Mouse (Mus musculus): Measurements from ENCODE around the gene Prkag2. TPM values are rescaled to one million over a fixed set of nuclear protein-coding genes. Genes with fewer than 3 reads are reported as not detected.

Gene Prkag2
- polyA plus RNA-seq, 2 experiments: 3.1 to 4.0 TPM

DNA sequence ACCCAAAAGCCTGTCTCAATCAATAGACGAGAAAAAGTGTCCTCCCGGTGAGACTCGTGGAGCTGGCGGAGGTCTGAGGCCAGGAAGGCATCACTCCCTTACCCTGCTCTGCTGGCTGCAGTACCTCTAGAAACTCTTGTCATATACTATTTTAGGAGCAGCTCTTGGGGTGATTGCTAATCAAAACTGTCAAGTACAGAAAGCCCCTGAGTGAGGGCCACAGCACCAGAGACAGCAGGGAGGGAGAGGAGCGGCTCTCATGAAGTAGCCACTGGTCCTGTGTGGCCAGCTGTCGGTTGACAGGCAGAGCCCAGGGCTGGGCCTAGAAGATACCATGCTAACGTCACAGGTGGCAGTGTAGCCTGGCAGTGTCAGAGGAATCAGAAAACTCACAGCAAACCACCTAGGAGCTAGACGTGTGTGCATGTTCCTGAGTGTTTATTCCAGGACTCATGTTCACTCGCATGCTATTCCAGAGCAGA lies 239.0 kb downstream of the Prkag2 start:
- TF ChIP-seq EP300 (IDR thresholded peaks at IDR 0.05; ENCODE audit: low read depth): no peak
- TF ChIP-seq CTCF (IDR thresholded peaks at IDR 0.05; ENCODE audit: low read depth): no peak
- no peak overlapping the region for H3K4me3 ChIP-seq (ENCODE audit: insufficient read depth in 1 of 2, low read depth in 2 of 2, low read length in 2 of 2)
- no peak overlapping the region for H3K9ac ChIP-seq (replicated peaks)
- ATAC-seq (ENCODE audit: insufficient read depth) (no peak), DNase-seq (ENCODE audit: low read depth in 3 of 3, low spot score in 3 of 3) (no peak)
- no peak overlapping the region for H3K4me2 ChIP-seq (ENCODE audit: low read depth)
- H3K36me3 ChIP-seq (replicated peaks; ENCODE audit: control insufficient read depth, insufficient read depth, low read depth): no peaks in the 10 kb centered on the region
- WGBS (ENCODE audit: insufficient replicate concordance): 73% methylated on average over 9 of the region's 9 CpGs
- H3K27me3 ChIP-seq (ENCODE audit: control insufficient read depth, insufficient read depth, low read length): no peaks in the 10 kb centered on the region
- H3K9me3 ChIP-seq (ENCODE audit: control insufficient read depth, low read length): no peaks in the 10 kb centered on the region; the same call in 1 of the 2 replicates
- peaks cover 24 to 30% of the 10 kb centered on the region in 2 experiments for H3K4me1 ChIP-seq (replicated peaks; ENCODE audit: control insufficient read depth in 2 of 2, insufficient read depth in 2 of 2, low read length in 1 of 2)
- H3K27ac ChIP-seq: no peak overlapping the region

DNA sequence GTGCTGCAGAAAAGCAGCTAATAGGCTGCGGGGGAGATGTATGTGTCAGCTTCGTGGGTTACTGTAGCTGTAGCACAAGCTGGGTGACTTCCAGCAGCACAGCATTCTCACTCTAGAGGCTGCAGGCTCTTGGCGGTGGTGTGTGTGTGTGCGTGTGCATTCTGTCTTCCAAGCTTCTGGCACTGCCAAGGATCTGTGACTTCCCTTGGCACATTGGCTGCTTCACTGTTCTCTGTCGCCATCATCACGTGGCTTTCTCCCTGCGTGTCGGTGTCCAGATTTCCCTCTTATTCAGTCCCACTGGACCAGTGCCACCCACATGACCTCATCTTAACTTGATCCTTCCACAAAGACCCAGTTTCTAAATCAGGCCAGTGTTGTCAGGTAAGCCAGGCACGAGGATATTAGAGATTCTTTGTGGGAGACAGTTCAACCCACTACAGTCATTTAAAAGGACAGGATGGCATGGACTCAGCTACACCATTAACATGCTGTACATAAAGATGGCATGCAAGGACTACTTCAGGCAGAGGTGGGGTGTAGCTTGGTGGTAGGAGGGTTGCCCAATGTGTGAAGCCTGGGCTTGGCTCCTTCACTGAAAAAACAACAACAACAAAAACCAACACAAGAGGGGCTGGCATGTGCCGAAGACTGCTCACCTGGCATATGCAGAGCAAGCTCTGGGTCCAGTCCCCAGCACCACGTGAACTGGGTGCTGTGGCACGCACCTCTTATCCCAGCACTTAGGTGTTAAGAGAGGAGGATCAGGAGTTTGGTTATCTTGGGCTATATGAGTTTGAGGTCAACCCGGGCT lies 239.6 kb downstream of the Prkag2 start:
- Histone ChIP-seq H3K27me3 (ENCODE audit: control insufficient read depth, insufficient read depth, low read length) (no peaks in the 10 kb centered on the region), H3K4me3 (ENCODE audit: insufficient read depth in 1 of 2, low read depth in 2 of 2, low read length in 2 of 2) (no peak overlapping the region), H3K27ac (no peak overlapping the region; the same call in 1 of the 2 replicates), H3K36me3 (replicated peaks; ENCODE audit: control insufficient read depth, insufficient read depth, low read depth) (no peaks in the 10 kb centered on the region), H3K9me3 (ENCODE audit: control insufficient read depth, low read length) (no peaks in the 10 kb centered on the region; the same call in 1 of the 2 replicates), H3K4me1 (replicated peaks; ENCODE audit: control insufficient read depth in 2 of 2, insufficient read depth in 2 of 2, low read length in 1 of 2) (peaks cover 26 to 34% of the 10 kb centered on the region in 2 experiments), H3K9ac (replicated peaks) (no peak overlapping the region), H3K4me2 (ENCODE audit: low read depth) (no peak overlapping the region)
- DNase-seq (ENCODE audit: low read depth in 3 of 3, low spot score in 3 of 3) (no peak), ATAC-seq (ENCODE audit: insufficient read depth) (no peak)
- no peak for TF ChIP-seq CTCF (IDR thresholded peaks at IDR 0.05; ENCODE audit: low read depth)
- TF ChIP-seq EP300 (IDR thresholded peaks at IDR 0.05; ENCODE audit: low read depth): no peak
- WGBS (ENCODE audit: insufficient replicate concordance): 73% methylated on average over 13 of the region's 13 CpGs

DNA sequence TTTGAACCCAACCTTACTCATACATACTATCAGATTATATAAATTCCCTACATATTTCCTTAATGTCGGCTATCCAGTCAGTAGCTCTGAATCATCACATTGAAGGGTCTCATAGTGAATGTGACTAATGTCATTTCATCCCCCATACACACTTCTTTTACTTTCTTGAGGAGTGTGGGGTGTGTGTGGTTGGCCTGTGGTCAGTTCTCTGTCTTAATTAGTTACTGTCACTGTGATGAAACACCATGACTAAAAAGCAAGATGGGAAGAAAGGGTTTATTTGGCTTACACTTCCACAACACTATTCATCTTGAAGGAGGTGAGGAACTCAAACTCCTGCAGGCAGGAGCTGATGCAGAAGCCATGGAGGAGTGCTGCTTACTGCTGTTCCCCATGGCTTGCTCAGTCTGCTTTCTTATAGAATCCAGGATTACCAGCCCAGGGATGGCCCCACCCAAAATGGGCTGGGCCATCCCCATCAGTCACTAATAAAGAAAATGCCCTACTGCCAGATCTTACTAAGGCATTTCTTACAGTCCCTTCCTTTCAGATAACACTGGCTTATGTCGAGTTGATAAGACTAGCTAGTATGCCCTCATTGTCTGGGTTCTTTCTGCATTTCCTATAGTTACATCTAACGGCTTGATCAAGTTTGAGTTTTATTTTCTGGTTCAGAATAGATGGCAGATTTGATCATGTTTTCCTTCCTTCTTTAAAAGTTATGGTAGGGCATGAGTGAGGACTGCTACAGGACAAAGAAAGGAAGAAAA lies 240.5 kb downstream of the Prkag2 start:
- no peaks in the 10 kb centered on the region; the same call in 1 of the 2 replicates for H3K9me3 ChIP-seq (ENCODE audit: control insufficient read depth, low read length)
- H3K4me1 ChIP-seq (replicated peaks; ENCODE audit: control insufficient read depth in 2 of 2, insufficient read depth in 2 of 2, low read length in 1 of 2): peaks cover 32 to 40% of the 10 kb centered on the region in 2 experiments
- no peaks in the 10 kb centered on the region for H3K36me3 ChIP-seq (replicated peaks; ENCODE audit: control insufficient read depth, insufficient read depth, low read depth)
- H3K27me3 ChIP-seq (ENCODE audit: control insufficient read depth, insufficient read depth, low read length): no peaks in the 10 kb centered on the region
- ATAC-seq (ENCODE audit: insufficient read depth): 0 out of 2 replicates have a peak, but pooled peaks have one; percentile 18
- H3K4me3 ChIP-seq (ENCODE audit: insufficient read depth in 1 of 2, low read depth in 2 of 2, low read length in 2 of 2): no peak overlapping the region
- no peak overlapping the region for H3K9ac ChIP-seq (replicated peaks)
- DNase-seq (ENCODE audit: low read depth in 3 of 3, low spot score in 3 of 3): peak in 1 of 3 experiments; percentile 35
- 0 out of 2 replicates have a peak, but pooled peaks have one; percentile 25 for TF ChIP-seq EP300 (IDR thresholded peaks at IDR 0.05; ENCODE audit: low read depth)
- TF ChIP-seq CTCF (IDR thresholded peaks at IDR 0.05; ENCODE audit: low read depth): no peak
- H3K27ac ChIP-seq: no peak overlapping the region; the same call in 1 of the 2 replicates
- WGBS (ENCODE audit: insufficient replicate concordance): 34% methylated on average over 3 of the region's 3 CpGs
- H3K4me2 ChIP-seq (ENCODE audit: low read depth): peak overlapping the region; percentile 26

DNA sequence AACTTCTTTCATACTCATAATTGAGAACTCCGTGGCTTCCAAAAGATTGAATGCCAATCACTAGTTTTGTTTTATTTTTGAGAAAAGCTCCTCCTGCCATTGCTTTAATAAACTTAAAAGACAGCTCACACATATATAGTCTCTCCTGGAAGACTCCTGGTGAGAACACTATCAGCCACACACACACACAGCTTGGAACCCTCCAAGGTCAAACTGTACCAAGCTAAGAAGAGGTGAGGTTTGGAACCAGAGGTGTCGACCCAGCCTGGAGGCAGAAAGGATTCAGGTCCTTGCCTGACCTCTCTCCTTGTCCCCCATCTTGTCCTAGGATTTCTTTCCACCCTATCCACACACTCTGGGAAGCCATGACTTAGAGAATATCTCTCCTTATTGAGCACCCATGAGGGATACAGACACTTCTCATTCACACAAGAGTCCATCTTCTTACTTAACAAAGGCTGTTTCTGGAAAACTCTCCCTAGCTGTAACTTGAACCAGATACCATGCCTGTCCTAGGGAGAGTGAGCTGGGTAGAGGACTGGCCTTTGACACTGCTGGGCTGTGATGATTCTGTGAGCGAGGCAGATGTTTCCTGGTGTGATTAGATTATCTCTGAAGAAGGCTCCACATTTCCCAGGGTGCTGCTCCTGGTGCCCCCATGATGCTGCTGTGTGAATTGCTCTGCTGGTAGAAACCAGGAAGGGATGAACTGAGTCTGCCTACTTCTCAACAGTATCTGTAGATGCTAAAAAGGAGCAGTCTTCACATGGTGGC lies 245.4 kb downstream of the Prkag2 start:
- Histone ChIP-seq H3K27me3 (ENCODE audit: control insufficient read depth, insufficient read depth, low read length) (no peaks in the 10 kb centered on the region), H3K36me3 (replicated peaks; ENCODE audit: control insufficient read depth, insufficient read depth, low read depth) (no peaks in the 10 kb centered on the region), H3K4me2 (ENCODE audit: low read depth) (peak overlapping the region; percentile 56), H3K9ac (replicated peaks) (peak overlapping the region; percentile 38), H3K4me3 (ENCODE audit: insufficient read depth in 1 of 2, low read depth in 2 of 2, low read length in 2 of 2) (no peak overlapping the region), H3K4me1 (replicated peaks; ENCODE audit: control insufficient read depth in 2 of 2, insufficient read depth in 2 of 2, low read length in 1 of 2) (peaks cover 25 to 33% of the 10 kb centered on the region in 2 experiments), H3K9me3 (ENCODE audit: control insufficient read depth, low read length) (no peaks in the 10 kb centered on the region; the same call in 1 of the 2 replicates), H3K27ac (peak overlapping the region; percentile 64)
- TF ChIP-seq EP300 (IDR thresholded peaks at IDR 0.05; ENCODE audit: low read depth) (peak; percentile 91), CTCF (IDR thresholded peaks at IDR 0.05; ENCODE audit: low read depth) (peak; percentile 44)
- WGBS (ENCODE audit: insufficient replicate concordance): 30% methylated on average over 3 of the region's 3 CpGs
- ATAC-seq (ENCODE audit: insufficient read depth) (peak; percentile 96), DNase-seq (ENCODE audit: low read depth in 3 of 3, low spot score in 3 of 3) (peak; percentile 68 to 74 (median 73))
